Mouse (Mus musculus): Measurements from ENCODE around the gene Ptpre. TPM values are rescaled to one million over a fixed set of nuclear protein-coding genes. Genes with fewer than 3 reads are reported as not detected.

Ptpre gene
- polyA plus RNA-seq, 1 experiment from 2014 or later: 4.4 TPM

DNA sequence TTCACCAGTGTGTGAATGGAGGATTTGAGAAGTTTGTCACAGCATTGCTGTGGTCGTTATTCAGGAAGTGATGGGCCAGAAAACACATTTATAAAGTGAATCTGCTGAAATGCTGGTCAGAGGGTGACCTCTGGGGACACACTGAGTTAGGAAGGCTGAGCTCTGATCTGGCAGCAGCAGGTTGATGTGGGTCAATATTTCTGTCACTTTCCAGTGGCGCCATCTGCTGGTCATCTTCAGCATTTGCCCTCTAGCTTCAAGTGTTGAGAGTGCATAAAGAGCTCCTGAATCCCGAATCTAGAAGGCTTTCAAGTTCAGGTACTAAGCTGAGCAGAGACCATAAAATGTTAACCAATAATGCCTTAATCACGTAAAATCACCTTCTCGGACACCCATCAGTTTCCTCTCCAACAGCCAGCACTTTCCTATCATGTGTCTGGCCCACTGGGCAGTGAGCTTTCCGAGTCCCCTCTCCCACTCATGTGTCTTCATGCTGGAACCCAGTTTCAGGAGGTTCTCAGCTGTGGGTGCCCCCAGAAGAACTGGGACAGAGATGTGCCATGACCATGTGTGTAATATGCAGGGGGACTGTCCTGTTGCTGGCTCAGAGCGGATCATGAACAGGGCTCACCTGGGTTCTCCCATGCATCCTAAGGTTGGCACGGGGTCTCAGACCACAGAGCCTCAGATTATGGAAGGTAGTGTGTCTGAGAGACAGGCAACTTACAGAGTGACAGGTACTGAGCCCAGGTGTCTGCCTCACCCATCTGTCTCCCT is 94.7 kb downstream of the Ptpre start:
- H3K27ac ChIP-seq (replicated peaks): no peak overlapping the region
- H3K9ac ChIP-seq (ENCODE audit: low read length): no peak overlapping the region
- DNase-seq (ENCODE audit: low spot score) (peak; percentile 80), ATAC-seq (ENCODE audit: low FRiP score, low TSS enrichment) (peak; percentile 73; the same call in 1 of the 2 replicates)
- H3K4me1 ChIP-seq (replicated peaks; ENCODE audit: control insufficient read depth, insufficient read depth): no peaks in the 10 kb centered on the region
- no peak for TF ChIP-seq EP300 (optimal IDR thresholded peaks at IDR 0.05)
- TF ChIP-seq CTCF (IDR thresholded peaks at IDR 0.05; ENCODE audit: low read depth): peak; percentile 93
- H3K4me3 ChIP-seq (ENCODE audit: low read depth, low read length): no peak overlapping the region
- 53% methylated on average over 8 of the region's 8 CpGs for WGBS
- no peaks in the 10 kb centered on the region for H3K27me3 ChIP-seq (ENCODE audit: control insufficient read depth, insufficient read depth, low read length)
- H3K4me2 ChIP-seq (replicated peaks; ENCODE audit: low read depth): no peak overlapping the region
- no peaks in the 10 kb centered on the region for H3K36me3 ChIP-seq (ENCODE audit: control insufficient read depth, insufficient read depth, low read length)
- H3K9me3 ChIP-seq (ENCODE audit: control insufficient read depth, low read length): no peaks in the 10 kb centered on the region

DNA sequence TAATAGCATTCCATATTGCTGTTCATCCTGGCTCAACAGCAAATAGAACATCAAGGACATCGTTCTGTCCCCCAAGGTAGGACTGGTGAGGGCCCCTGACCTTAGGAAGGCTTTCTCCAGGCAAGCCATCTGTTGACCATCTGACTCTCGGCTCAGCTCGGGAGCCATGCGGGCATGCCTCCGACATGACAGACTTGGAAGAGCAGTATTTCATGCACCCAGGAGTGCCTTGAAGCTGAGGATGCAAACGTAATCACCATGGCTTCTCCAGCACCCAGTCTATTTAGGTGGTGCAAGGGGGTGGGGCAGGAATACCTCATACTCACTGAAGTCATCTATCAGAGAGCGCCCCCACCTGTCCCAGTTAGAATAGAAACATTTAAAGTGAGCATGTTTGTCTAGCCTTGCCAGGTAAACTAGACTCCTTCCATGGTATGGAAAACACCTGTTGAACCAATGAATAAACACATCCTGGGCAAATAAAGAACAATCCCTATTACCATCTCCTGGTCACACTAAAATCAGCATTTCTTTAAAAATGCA is 95.5 kb downstream of the Ptpre start:
- no peak overlapping the region for H3K27ac ChIP-seq (replicated peaks)
- no peak overlapping the region for H3K4me3 ChIP-seq (ENCODE audit: low read depth, low read length)
- H3K36me3 ChIP-seq (ENCODE audit: control insufficient read depth, insufficient read depth, low read length): no peaks in the 10 kb centered on the region
- H3K4me1 ChIP-seq (replicated peaks; ENCODE audit: control insufficient read depth, insufficient read depth): no peaks in the 10 kb centered on the region
- WGBS: 70% methylated on average over 7 of the region's 7 CpGs
- H3K9ac ChIP-seq (ENCODE audit: low read length): no peak overlapping the region
- DNase-seq (ENCODE audit: low spot score): no peak
- TF ChIP-seq CTCF (IDR thresholded peaks at IDR 0.05; ENCODE audit: low read depth): peak; percentile 31
- no peak for TF ChIP-seq EP300 (optimal IDR thresholded peaks at IDR 0.05)
- H3K9me3 ChIP-seq (ENCODE audit: control insufficient read depth, low read length): no peaks in the 10 kb centered on the region
- no peaks in the 10 kb centered on the region for H3K27me3 ChIP-seq (ENCODE audit: control insufficient read depth, insufficient read depth, low read length)
- ATAC-seq (ENCODE audit: low FRiP score, low TSS enrichment): no peak
- no peak overlapping the region for H3K4me2 ChIP-seq (replicated peaks; ENCODE audit: low read depth)

DNA sequence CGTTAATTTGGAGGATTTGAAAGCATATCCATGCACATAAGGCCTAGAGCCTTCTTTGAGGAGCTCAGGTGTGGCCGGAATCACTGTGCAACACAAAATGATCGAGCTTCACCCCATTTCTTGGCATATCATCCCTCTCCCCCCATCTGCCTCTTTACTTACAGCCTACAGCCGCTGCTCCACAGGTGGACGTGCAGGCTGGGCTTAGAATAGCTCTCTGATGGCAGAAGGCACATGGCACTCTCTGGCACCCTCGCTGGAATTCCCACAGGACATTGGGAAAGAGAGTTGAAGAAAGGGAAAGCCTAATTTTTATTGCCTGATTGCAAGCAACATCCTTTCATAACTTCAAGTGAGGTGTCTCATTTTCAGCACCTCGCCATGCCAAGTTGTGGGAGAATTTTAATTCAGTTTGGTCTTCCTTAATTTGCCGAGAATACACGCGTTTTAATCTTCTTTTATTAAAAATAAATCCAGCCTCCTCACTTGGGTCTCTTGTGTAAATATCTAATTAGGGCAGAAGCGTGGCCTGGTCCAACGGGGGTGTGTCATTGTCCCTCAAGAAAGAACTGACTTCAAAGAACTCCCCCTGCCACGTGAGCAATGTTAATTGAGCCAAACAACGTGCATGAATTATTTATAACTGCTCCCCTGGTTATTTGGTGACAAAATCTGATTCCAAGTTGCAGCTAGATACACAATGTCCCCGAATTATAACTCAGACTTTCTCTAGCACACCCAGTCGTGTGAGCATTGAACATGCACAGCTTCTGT is 97.8 kb downstream of the Ptpre start:
- ATAC-seq (ENCODE audit: low FRiP score, low TSS enrichment): no peak
- Histone ChIP-seq H3K4me2 (replicated peaks; ENCODE audit: low read depth) (no peak overlapping the region), H3K27ac (replicated peaks) (no peak overlapping the region), H3K36me3 (ENCODE audit: control insufficient read depth, insufficient read depth, low read length) (no peaks in the 10 kb centered on the region), H3K9ac (ENCODE audit: low read length) (no peak overlapping the region), H3K4me1 (replicated peaks; ENCODE audit: control insufficient read depth, insufficient read depth) (no peaks in the 10 kb centered on the region), H3K27me3 (ENCODE audit: control insufficient read depth, insufficient read depth, low read length) (no peaks in the 10 kb centered on the region), H3K9me3 (ENCODE audit: control insufficient read depth, low read length) (no peaks in the 10 kb centered on the region), H3K4me3 (ENCODE audit: low read depth, low read length) (no peak overlapping the region)
- 72% methylated on average over 16 of the region's 16 CpGs for WGBS
- no peak for DNase-seq (ENCODE audit: low spot score)
- TF ChIP-seq CTCF (IDR thresholded peaks at IDR 0.05; ENCODE audit: low read depth): no peak
- TF ChIP-seq EP300 (optimal IDR thresholded peaks at IDR 0.05): no peak

DNA sequence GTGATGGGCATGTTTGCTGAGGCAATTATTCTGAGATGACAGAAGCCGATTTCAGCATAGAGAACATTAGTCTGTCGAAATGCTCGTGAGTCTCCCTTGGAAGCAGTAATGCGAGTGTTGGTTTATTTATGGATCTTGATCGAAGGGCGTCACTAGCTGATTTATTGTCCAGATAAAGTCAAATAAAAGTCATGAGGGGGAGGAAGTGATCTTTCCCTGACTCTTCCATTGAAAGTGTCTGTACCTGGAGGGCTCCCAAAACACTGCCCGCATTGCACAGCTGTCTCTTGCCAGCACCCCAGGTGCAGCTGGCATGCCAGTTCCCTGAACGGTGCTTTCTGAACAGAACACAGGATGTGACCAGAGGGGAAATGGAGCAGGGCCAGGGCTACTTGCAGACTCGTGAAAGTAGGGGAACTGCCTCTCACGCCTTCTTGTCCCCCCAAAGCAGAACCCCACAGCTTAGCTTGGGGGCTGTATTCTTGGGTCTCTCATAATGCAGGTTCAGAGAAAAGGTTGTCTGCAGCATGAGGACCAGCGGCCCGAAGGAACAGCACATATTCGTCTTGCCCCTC is 100.2 kb downstream of the Ptpre start:
- no peak for TF ChIP-seq CTCF (IDR thresholded peaks at IDR 0.05; ENCODE audit: low read depth)
- no peak for TF ChIP-seq EP300 (optimal IDR thresholded peaks at IDR 0.05)
- no peak for DNase-seq (ENCODE audit: low spot score)
- H3K9ac ChIP-seq (ENCODE audit: low read length): no peak overlapping the region
- H3K36me3 ChIP-seq (ENCODE audit: control insufficient read depth, insufficient read depth, low read length): no peaks in the 10 kb centered on the region
- H3K9me3 ChIP-seq (ENCODE audit: control insufficient read depth, low read length): no peaks in the 10 kb centered on the region
- H3K4me3 ChIP-seq (ENCODE audit: low read depth, low read length): no peak overlapping the region
- ATAC-seq (ENCODE audit: low FRiP score, low TSS enrichment): no peak
- H3K27me3 ChIP-seq (ENCODE audit: control insufficient read depth, insufficient read depth, low read length): no peaks in the 10 kb centered on the region
- H3K4me1 ChIP-seq (replicated peaks; ENCODE audit: control insufficient read depth, insufficient read depth): no peaks in the 10 kb centered on the region
- WGBS: 46% methylated on average over 13 of the region's 13 CpGs
- H3K4me2 ChIP-seq (replicated peaks; ENCODE audit: low read depth): no peak overlapping the region
- H3K27ac ChIP-seq (replicated peaks): no peak overlapping the region

DNA sequence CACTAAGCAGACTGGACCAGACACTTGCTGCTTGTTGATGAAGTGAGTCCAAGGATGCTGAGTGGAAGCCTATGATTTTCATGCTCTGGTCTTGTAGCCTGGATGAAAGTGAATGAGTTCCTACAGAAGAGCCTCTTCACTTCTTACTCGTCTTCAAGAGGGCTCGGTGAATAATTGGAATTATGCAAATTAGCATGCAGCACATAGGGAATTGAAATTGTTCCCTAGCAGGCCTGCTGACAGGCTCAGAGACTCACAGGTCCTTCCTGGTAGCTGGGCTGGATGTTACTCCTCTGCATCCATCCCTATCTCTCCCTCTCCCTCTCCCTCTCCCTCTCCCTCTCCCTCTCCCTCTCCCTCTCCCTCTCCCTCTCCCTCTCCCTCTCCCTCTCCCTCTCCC is 102.1 kb downstream of the Ptpre start:
- TF ChIP-seq EP300 (optimal IDR thresholded peaks at IDR 0.05) (no peak), CTCF (IDR thresholded peaks at IDR 0.05; ENCODE audit: low read depth) (no peak)
- no peaks in the 10 kb centered on the region for H3K4me1 ChIP-seq (replicated peaks; ENCODE audit: control insufficient read depth, insufficient read depth)
- no peak overlapping the region for H3K27ac ChIP-seq (replicated peaks)
- no peak overlapping the region for H3K4me3 ChIP-seq (ENCODE audit: low read depth, low read length)
- H3K4me2 ChIP-seq (replicated peaks; ENCODE audit: low read depth): no peak overlapping the region
- H3K36me3 ChIP-seq (ENCODE audit: control insufficient read depth, insufficient read depth, low read length): no peaks in the 10 kb centered on the region
- H3K9ac ChIP-seq (ENCODE audit: low read length): no peak overlapping the region
- no peak for ATAC-seq (ENCODE audit: low FRiP score, low TSS enrichment)
- no peaks in the 10 kb centered on the region for H3K9me3 ChIP-seq (ENCODE audit: control insufficient read depth, low read length)
- no peaks in the 10 kb centered on the region for H3K27me3 ChIP-seq (ENCODE audit: control insufficient read depth, insufficient read depth, low read length)
- 70% methylated on average over 2 of the region's 2 CpGs for WGBS
- DNase-seq (ENCODE audit: low spot score): no peak

All from stomach, postnatal 0 days (tissue).